Mouse (Mus musculus): ENCODE results near the gene Olfr820.
"Not testable (repeated sequence)": the region's sequence is repeated elsewhere in the genome, so short reads cannot be mapped to it uniquely, and the experiment has no call there.

The Olfr820 gene

DNA sequence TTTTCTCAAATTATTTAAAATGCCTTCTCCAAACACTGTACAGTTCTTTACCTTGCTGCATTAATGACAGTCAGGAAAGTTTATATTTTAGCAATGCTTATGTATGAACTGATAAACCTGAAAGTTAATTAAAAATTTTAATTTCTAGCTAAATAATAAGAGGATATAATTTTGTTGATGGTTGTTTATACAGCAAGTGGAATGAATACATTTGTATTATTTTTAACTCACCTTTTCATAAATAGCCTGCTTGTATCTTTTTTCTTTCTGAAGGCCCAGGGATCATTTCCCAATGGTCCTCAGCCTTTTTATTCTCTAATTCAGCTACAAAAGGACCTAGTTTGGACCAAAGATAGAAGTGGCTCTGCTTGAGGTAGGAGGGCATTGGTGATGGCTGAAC is at the start of gene Olfr820:
Olfr820 (plus strand) TSS at position 301 of the 400 bp plus-strand sequence.
- no peak for DNase-seq

DNA sequence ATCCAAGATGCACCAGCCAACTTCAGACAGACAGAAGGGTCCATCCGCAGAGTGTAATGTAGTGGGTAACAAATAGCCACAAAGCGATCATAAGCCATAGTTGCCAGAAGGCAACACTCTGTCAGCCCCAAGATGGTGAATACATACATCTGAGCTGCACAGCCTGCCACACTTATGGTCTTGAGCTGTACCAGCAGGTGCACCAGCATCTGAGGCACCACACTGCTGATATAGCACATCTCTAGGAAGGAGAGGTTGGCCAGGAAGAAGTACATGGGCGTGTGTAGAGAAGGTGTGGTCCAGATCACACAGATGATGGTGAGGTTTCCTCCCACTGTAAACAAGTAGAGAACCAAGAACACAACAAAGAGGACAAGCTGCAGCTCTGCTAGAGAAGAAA is 46.2 kb upstream of the Olfr820 start:
- not testable (repeated sequence) for DNase-seq

- DNase-seq, result not testable (repeated sequence)
Observed at GRCm38 (mm10) chr10:129967166-129967565, 45.3 kb upstream of the Olfr820 start, which contains the start of gene Olfr819. Gene Olfr819, minus strand, starts transcription at chr10:129967266.

DNA sequence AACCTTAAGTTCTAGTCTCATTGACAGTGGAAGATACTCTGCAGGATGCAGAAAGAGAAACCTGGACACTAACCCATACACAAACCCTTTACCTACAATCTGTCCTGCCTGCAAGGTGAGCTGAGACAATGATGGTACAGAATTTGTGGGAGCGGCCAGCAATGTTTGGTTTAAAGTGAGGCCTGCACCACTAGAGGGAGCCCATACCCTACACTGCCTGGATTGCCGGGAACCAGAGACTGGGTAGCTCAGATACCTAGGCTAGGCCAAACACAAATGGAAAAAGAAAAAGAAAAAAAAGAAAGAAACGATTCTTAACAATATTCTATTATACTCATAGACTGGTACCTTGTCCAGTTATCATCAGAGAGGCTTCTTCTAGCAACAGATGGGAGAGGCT is 39.4 kb upstream of the Olfr820 start:
- not testable (repeated sequence) for DNase-seq

- DNase-seq, result not testable (repeated sequence)
Observed at GRCm38 (mm10) chr10:129976040-129976439, 36.4 kb upstream of the Olfr820 start, which contains the start of gene Olfr247. Gene Olfr247, minus strand, starts transcription at chr10:129976140.

- DNase-seq, result not testable (repeated sequence)
Observed at GRCm38 (mm10) chr10:129981867-129982266, 30.6 kb upstream of the Olfr820 start.

DNA sequence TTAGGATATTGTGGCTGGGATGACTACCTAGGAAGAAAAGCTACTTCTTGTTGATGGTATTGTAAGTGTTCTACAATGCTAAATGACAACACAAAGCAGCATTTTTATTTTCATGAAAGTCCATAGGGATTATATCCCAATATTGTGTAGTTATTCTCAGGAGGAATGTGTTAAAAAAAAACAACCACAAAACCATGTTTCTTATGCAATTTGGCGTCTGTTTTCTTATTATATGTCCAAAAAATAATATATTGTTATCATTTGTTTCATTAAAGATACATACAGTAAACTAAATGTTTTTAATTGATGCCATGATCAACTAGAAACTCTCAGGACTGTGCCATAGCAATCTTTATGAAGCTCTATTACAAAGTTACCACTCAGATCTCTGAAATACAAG is 27.5 kb upstream of the Olfr820 start, which contains the start of gene Gm10310:
Gm10310 (minus strand) TSS at position 101 of the 400 bp plus-strand sequence.
- DNase-seq, result not testable (repeated sequence)

- DNase-seq, result not testable (repeated sequence)
Observed at GRCm38 (mm10) chr10:130004104-130004503, 8.3 kb upstream of the Olfr820 start.

DNA sequence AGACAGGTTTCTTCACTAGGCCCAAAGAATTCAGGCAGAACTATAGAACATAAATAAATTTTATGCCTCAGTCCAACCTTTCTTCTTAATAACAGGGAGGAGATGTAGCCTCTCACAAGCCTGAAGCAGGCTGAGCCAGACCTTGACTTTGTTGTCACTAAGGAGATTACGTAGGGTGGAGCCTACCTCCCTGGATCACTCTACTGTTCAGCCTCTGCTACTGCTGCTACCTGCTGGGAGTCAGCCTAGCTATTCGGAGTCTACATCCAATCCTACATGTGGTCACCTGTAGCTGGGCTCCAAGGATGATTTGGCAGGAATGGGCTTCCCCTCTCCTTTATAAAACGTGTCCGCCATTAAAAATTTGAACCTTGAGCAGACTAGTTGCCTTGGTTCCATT is 7.1 kb upstream of the Olfr820 start:
- not testable (repeated sequence) for DNase-seq

- DNase-seq, result no peak
Observed at GRCm38 (mm10) chr10:130030048-130030447, 17.6 kb downstream of the Olfr820 start, which contains the start of gene Olfr821. Gene Olfr821, plus strand, starts transcription at chr10:130030348.

DNA sequence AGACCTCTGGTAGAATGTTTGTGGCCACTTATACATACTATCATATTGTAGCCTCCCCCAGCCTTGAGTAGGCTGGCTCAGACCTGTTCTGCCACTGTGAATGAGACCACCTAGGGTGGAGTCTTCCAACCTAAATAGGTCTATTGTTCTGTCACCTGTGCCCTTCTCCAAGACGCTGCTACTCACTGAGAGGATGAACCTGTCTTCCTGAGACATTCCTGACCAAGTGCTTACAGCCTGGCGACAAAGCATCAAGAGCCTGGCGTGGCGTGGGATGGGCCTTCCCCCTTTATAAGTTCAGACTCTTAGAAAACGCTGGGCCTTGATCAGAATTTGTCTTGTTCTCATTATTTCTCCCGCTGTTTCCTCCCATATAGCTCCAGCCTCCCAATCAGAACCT is 24.7 kb downstream of the Olfr820 start:
- DNase-seq, result no peak
